Mouse (Mus musculus) midbrain, embryonic 14.5 days (tissue): ENCODE measurements around the gene Abi1. TPM values are rescaled to one million over a fixed set of nuclear protein-coding genes. Genes with fewer than 3 reads are reported as not detected.
"Not testable (repeated sequence)": the region's sequence is repeated elsewhere in the genome, so short reads cannot be mapped to it uniquely, and the experiment has no call there.

Experiments used
- ATAC-seq: fragments of 200-750 bp; cut with Nextera tagmentation; 2 replicates; pipeline ENCODE4 v1.8.0; 2017; ENCODE audit warnings: moderate number of reproducible peaks, moderate library complexity; ENCODE audit not compliant: low FRiP score, low TSS enrichment
- DNase-seq: peaks from one replicate; pipeline ENCODE4 v3.0.0-alpha.2; 2015
- H3K27ac ChIP-seq: fragments of 300-500 bp; sonication (generic); replicated peaks from 2 replicates; pipeline ENCODE4 v1.5.1; 2014; ENCODE audit warnings: mild to moderate bottlenecking, low read depth, low read length, moderate library complexity
- H3K27me3 ChIP-seq: fragments of 300-500 bp; sonication (generic); 2 replicates; pipeline ENCODE4 v1.6.1; 2014; ENCODE audit warnings: low read length, control low read depth, mixed read lengths; ENCODE audit not compliant: control insufficient read depth, insufficient read depth
- H3K36me3 ChIP-seq: fragments of 300-500 bp; sonication (generic); 2 replicates; pipeline ENCODE4 v1.6.1; 2014; ENCODE audit warnings: low read length, control low read depth; ENCODE audit not compliant: control insufficient read depth, insufficient read depth
- H3K4me1 ChIP-seq: fragments of 300-500 bp; sonication (generic); 2 replicates; pipeline ENCODE4 v1.6.1; 2014; ENCODE audit warnings: mild to moderate bottlenecking, antibody characterized with exemption, low read length, control low read depth; ENCODE audit not compliant: control insufficient read depth, insufficient read depth
- H3K4me2 ChIP-seq: fragments of 300-500 bp; sonication (generic); 2 replicates; pipeline ENCODE4 v1.6.1; 2014; ENCODE audit warnings: mild to moderate bottlenecking, low read length, moderate library complexity
- H3K4me3 ChIP-seq: fragments of 300-500 bp; sonication (generic); replicated peaks from 2 replicates; pipeline ENCODE4 v1.5.1; 2014; ENCODE audit warnings: low read depth, low read length
- H3K9ac ChIP-seq: fragments of 300-500 bp; sonication (generic); replicated peaks from 2 replicates; pipeline ENCODE4 v1.6.1; 2014; ENCODE audit warnings: mild to moderate bottlenecking, low read length, moderate library complexity
- H3K9me3 ChIP-seq: fragments of 300-500 bp; sonication (generic); 2 replicates; pipeline ENCODE4 v1.6.1; 2016; ENCODE audit warnings: low read length, control low read depth, mixed read lengths; ENCODE audit not compliant: control insufficient read depth
- WGBS: fragments of 180-500 bp; shearing (Covaris S2); extraction: QIAGEN DNeasy Blood & Tissue Kit; methylation state at CpG from one replicate; pipeline ENCODE4 v1.1.7; 2014; 5-methylcytosine and 5-hydroxymethylcytosine counted together
- polyA plus RNA-seq: library from polyadenylated mRNA; unstranded; fragments of >200 nt; fragmentation: Nextera tagmentation; extraction: Ambion mirVana; gene quantifications from 2 replicates; pipeline ENCODE4 v1.2.1, GENCODE M21; 2014

Abi1 gene
- polyA plus RNA-seq, 1 experiment from 2014 or later = 64.3 TPM

DNA sequence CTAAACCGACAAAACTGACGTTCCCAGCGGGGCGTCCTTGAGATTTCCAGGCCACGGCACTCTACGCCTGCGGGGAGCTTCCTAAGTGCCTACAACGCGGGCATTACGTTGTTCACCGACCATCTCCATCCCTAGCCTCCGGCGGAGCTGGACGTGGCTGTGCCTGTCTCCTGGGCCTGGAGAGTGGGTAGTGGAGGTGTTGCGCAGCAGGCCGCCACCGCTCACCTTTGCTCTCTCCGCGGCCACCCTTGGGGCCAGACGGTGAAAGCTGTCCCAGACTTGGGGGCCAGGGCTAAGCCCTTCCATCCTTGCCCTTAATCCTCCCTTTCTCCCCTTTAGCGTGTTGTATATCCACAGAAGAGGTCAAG lies 28.3 kb upstream of the Abi1 start:
- Histone ChIP-seq H3K4me1 (no peaks in the 10 kb centered on the region; the same call in 1 of the 2 replicates), H3K36me3 (peaks cover 6% of the 10 kb centered on the region; the same call in 1 of the 2 replicates), H3K27ac (peak overlapping the region; percentile 95), H3K9ac (peak overlapping the region; percentile 82), H3K9me3 (no peaks in the 10 kb centered on the region), H3K27me3 (no peaks in the 10 kb centered on the region), H3K4me3 (peak overlapping the region; percentile 71), H3K4me2 (peak overlapping the region; percentile 99)
- peak; percentile 73 for ATAC-seq
- DNase-seq = no peak
- WGBS = under 1% methylated on average over 21 of the region's 21 CpGs

DNA sequence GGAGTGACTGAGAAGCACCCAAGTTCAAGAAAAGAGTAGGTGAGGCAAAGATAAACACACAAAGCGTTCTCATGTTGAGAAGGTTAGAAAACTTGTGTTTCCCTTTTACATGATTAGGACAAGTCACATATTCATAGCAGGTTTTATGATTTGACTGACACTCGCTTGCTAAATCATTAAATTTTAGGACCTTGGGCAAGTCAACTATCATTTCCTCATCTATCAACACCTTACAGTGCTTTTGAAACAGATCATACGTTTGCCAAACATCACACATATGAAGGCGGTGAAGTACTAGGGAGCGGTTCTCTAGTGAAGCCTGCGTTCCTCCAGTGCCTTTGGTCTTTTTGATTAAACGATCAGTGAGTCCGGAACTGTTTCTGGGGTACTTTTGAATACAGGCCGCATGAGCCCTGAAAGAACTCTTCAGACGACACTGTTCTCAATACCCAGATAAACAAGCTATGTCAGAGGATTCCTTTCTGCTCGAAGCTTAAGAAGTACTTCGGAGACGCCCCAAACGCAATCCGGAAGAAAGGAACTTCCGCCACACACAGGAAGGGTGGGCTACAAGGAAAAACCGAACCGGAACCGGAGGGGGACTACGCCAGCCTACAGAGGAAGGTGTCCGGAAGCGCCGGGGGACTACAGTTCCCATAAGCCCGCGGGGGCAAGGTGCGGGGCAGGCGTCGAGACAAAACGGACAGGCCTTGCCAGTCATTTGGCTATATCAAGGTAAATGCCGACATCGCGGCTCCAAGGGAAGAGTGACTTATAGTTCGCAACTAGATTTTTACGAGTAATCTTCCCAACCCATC lies 27.7 kb upstream of the Abi1 start, which contains the start of gene Acbd5:
Gene Acbd5, plus strand, starts transcription at position 616 of the 818 bp plus-strand sequence.
- peak; percentile 98 for DNase-seq
- 2% methylated on average over 34 of the region's 34 CpGs for WGBS
- 0 out of 2 replicates have a peak, but pooled peaks cover 5% of the 10 kb centered on the region for H3K36me3 ChIP-seq
- H3K9me3 ChIP-seq = no peaks in the 10 kb centered on the region
- H3K4me2 ChIP-seq = peak within 1 kb of the TSS; percentile 99
- H3K4me3 ChIP-seq = peak within 1 kb of the TSS; percentile 71
- H3K9ac ChIP-seq = peak within 1 kb of the TSS; percentile 82
- peak within 1 kb of the TSS; percentile 95 for H3K27ac ChIP-seq
- ATAC-seq = peak; percentile 95
- H3K4me1 ChIP-seq = no peaks in the 10 kb centered on the region; the same call in 1 of the 2 replicates
- no peaks in the 10 kb centered on the region for H3K27me3 ChIP-seq

GRCm38 (mm10) chr2:23052523-23052922 lies 12.5 kb upstream of the Abi1 start:
- no peak overlapping the region for H3K4me3 ChIP-seq
- 80% methylated on average over 6 of the region's 6 CpGs for WGBS

DNA sequence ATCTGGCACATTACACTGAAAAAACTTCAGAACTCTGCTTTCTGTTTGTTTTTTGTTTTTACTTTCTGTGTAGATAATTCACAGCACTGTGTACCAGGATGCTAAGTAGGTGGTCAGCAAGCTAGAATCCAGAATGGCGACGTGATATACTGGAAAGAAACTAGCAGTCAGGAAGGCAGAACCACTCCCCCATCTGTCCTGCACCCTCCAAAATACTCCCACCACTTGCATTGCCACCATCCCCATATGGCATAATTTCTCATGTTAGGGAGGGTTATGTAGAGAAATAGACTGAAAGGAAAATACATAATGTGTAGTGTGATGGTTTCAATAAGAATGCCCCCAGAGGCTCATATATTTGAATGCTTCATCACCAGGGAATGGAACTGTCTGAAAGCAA lies 11.8 kb upstream of the Abi1 start:
- ATAC-seq (no peak), DNase-seq (no peak)
- Histone ChIP-seq H3K9me3 (no peaks in the 10 kb centered on the region), H3K4me2 (no peak overlapping the region), H3K9ac (no peak overlapping the region), H3K27me3 (no peaks in the 10 kb centered on the region), H3K4me3 (no peak overlapping the region), H3K27ac (no peak overlapping the region), H3K4me1 (no peaks in the 10 kb centered on the region), H3K36me3 (no peaks in the 10 kb centered on the region)
- WGBS = 78% methylated on average over 2 of the region's 2 CpGs

More at GRCm38 (mm10) chr2:23052523-23052922, 12.5 kb upstream of the Abi1 start:
- H3K4me1 ChIP-seq = no peaks in the 10 kb centered on the region
- no peak overlapping the region for H3K9ac ChIP-seq
- H3K27me3 ChIP-seq = no peaks in the 10 kb centered on the region
- no peaks in the 10 kb centered on the region for H3K36me3 ChIP-seq
- no peak overlapping the region for H3K27ac ChIP-seq
- H3K9me3 ChIP-seq = no peaks in the 10 kb centered on the region
- DNase-seq = no peak
- ATAC-seq = no peak
- H3K4me2 ChIP-seq = no peak overlapping the region

DNA sequence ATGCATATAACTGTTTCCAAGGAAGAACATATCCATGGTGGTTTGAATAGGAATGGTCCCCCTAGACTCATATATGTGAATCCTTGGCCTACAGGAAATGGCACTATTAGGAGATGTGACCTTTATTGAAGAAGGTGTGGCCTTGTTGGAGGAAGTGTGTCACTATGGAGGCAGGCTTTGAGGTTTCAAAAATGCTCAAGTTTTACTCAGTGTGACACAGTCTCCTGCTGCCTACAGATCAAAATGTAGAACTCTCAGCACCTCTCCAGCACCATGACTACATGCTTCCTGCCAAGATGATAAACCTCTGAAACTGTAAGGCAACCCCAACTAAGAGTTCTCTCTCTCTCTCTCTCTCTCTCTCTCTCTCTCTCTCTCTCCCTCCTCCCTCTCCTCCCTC lies 8.0 kb upstream of the Abi1 start:
- H3K4me2 ChIP-seq = no peak overlapping the region
- DNase-seq = no peak
- no peak overlapping the region for H3K4me3 ChIP-seq
- no peaks in the 10 kb centered on the region for H3K27me3 ChIP-seq
- no peaks in the 10 kb centered on the region for H3K4me1 ChIP-seq
- H3K36me3 ChIP-seq = no peaks in the 10 kb centered on the region
- H3K27ac ChIP-seq = no peak overlapping the region
- no peak overlapping the region for H3K9ac ChIP-seq
- H3K9me3 ChIP-seq = no peaks in the 10 kb centered on the region
- ATAC-seq = no peak

DNA sequence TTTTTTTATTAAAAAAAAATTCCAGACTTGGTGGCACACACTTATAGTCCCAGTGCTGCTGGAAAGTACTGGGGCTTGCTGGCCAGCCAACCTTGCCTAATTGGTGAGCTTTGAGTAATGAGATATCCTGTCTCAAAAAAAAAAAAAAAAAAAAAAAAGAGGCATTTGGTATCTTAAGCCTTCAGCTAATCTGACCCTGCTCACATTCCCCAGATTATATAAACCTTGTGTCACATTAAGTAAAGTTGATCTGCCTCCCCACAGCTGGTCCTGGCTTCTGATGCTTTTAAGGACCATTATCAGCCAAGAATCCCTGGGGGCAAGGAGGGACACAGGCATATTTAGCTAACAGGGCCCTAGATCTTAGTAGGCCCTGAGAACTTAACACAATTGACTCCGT lies 5.7 kb upstream of the Abi1 start:
- no peaks in the 10 kb centered on the region for H3K9me3 ChIP-seq
- no peaks in the 10 kb centered on the region for H3K4me1 ChIP-seq
- no peak overlapping the region for H3K9ac ChIP-seq
- WGBS = 47% methylated on average over 1 of the region's 1 CpGs
- ATAC-seq (no peak), DNase-seq (no peak)
- no peak overlapping the region for H3K4me3 ChIP-seq
- H3K27ac ChIP-seq = no peak overlapping the region
- no peaks in the 10 kb centered on the region for H3K27me3 ChIP-seq
- no peaks in the 10 kb centered on the region for H3K36me3 ChIP-seq
- no peak overlapping the region for H3K4me2 ChIP-seq

DNA sequence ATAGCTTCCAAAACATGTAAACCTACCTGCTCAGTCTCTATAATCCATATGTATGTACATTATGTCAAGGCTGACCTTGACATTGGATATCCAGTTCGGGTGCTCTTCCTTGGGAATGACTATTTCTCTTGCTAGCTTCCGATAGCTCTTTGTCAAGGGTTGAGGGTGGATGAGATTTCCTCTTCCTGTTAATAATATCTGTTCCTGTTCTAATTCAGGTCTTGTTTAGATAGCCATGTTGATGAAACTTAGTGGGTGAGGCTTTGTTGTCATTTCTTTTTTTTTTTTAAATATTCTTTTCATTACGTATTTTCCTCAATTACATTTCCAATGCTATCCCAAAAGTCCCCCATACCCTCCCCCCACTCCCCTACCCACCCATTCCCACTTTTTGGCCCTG lies 2.1 kb upstream of the Abi1 start:
- no peaks in the 10 kb centered on the region for H3K9me3 ChIP-seq
- no peak overlapping the region for H3K4me2 ChIP-seq
- H3K27ac ChIP-seq = no peak overlapping the region
- WGBS = 96% methylated on average over 3 of the region's 3 CpGs
- no peak overlapping the region for H3K9ac ChIP-seq
- DNase-seq = no peak
- H3K4me3 ChIP-seq = no peak overlapping the region
- ATAC-seq = no peak
- no peaks in the 10 kb centered on the region for H3K36me3 ChIP-seq
- no peaks in the 10 kb centered on the region for H3K27me3 ChIP-seq
- H3K4me1 ChIP-seq = peaks cover 10% of the 10 kb centered on the region

DNA sequence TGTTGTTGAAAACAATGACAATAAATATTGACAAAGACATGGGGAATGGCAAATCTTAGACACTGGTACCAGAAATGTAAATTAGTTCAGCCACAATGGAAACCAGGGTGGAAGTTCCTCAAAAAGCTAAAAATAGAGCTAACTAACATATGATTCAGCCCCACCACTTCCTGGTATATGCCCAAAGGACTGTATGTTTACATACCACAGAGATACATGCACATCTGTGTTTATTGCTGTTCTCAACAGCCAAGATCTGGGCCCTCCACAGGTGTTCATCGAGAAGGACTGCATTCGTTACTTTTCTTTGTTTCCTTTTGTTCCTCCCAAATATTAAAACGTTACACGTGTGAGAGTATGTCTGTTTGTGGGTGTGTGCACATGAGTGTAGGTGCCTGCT lies 1.4 kb upstream of the Abi1 start:
- Histone ChIP-seq H3K36me3 (no peaks in the 10 kb centered on the region), H3K4me1 (peaks cover 10% of the 10 kb centered on the region), H3K4me2 (no peak overlapping the region), H3K4me3 (no peak overlapping the region), H3K27me3 (no peaks in the 10 kb centered on the region), H3K27ac (no peak overlapping the region), H3K9ac (no peak overlapping the region), H3K9me3 (no peaks in the 10 kb centered on the region)
- DNase-seq (no peak), ATAC-seq (no peak)
- WGBS = 88% methylated on average over 4 of the region's 4 CpGs

DNA sequence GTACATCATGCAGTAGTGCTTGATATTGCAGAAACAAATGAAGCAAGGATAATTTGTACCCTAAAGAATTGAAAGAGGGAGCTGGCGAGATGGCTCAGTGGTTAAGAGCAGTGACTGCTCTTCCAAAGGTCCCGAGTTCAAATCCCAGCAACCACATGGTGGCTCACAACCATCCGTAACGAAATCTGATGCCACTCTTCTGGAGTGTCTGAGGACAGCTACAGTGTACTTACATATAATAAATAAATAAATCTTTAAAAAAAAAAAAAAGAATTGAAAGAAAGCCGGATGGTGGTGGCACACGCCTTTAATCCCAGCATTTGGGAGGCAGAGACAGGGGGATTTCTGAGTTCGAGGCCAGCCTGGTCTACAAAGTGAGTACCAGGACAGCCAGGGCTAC lies 649 bp upstream of the Abi1 start:
- peaks cover 10% of the 10 kb centered on the region for H3K4me1 ChIP-seq
- DNase-seq, H3K36me3 ChIP-seq, H3K4me3 ChIP-seq, H3K4me2 ChIP-seq, H3K9me3 ChIP-seq, H3K9ac ChIP-seq, H3K27ac ChIP-seq, ATAC-seq, H3K27me3 ChIP-seq: not testable (repeated sequence)
- WGBS = 84% methylated on average over 7 of the region's 7 CpGs
